ENCODE assay signal across 9 mouse cellular contexts in the genomic region with DNA sequence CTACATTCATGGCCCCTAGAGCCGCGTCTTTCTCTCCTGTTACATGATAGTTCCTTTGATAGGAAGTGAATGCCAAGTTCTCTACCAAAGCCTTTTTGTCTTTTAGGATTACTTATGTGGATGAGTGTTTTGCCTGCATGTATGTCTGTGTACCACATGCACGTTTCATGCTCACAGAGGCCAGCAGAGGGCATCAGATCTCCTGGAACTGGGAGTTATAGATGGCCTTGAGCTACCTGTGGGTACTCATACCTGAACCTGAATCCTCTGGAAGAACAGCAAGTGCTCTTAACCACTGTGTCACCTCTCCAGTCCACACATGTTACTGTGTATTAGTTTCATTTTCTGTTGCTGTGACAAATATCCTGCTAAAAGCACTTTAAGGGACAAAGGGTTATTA. TPM values are rescaled to one million over a fixed set of nuclear protein-coding genes. Genes with fewer than 3 reads are reported as not detected.
DNase-seq lines count a peak whose midpoint lies in the region; ATAC-seq and TF ChIP-seq lines count a peak whose summit lies in the region.
"Had no signal": no experiment of that assay in that cellular context is flagged by ENCODE, and none has a peak within 500 bp of the region (broad histone marks: within the 10 kb centered on the region; RNA-seq: fewer than 3 reads in every experiment).

No protein-coding gene starts in this region.

- 67% methylated on average over 3 of the region's 3 CpGs for WGBS in heart, embryonic 10.5 days
- WGBS in hindbrain, postnatal 0 days = 71% methylated on average over 3 of the region's 3 CpGs

- H3K4me1 ChIP-seq in heart, embryonic 10.5 days = peaks cover 20% of the 10 kb centered on the region
- H3K4me1 ChIP-seq in MEL (ENCODE audit: control insufficient read depth in 1 of 2, insufficient read depth in 2 of 2, low read length in 2 of 2) = peaks cover 6 to 7% of the 10 kb centered on the region in 2 experiments; a peak in 3 of 4 replicates
- H3K4me1 ChIP-seq in hindbrain, postnatal 0 days (ENCODE audit: insufficient read depth, low read length) = 0 out of 2 replicates have a peak, but pooled peaks cover 9% of the 10 kb centered on the region

- H3K9ac ChIP-seq in MEL (ENCODE audit: control insufficient read depth, low read depth, low read length, poor library complexity, severe bottlenecking) = no peak overlapping the region
- no peak overlapping the region for H3K9ac ChIP-seq in hindbrain, postnatal 0 days (replicated peaks; ENCODE audit: low read length)
- H3K9ac ChIP-seq: limb, embryonic 13.5 days had no signal

- TF ChIP-seq RAD21 in MEL (IDR thresholded peaks at IDR 0.05; ENCODE audit: low read depth, low read length) = peak; percentile 48

- no peak overlapping the region for H3K4me2 ChIP-seq in hindbrain, postnatal 0 days (ENCODE audit: low read depth, low read length)
- H3K4me2 ChIP-seq: limb, embryonic 13.5 days had no signal

- H3K9me3 ChIP-seq in heart, embryonic 10.5 days = no peaks in the 10 kb centered on the region
- H3K9me3 ChIP-seq in MEL (replicated peaks; ENCODE audit: insufficient read depth, low read length) = no peaks in the 10 kb centered on the region
- no peaks in the 10 kb centered on the region for H3K9me3 ChIP-seq in hindbrain, postnatal 0 days (ENCODE audit: low read length)
- H3K9me3 ChIP-seq: limb, embryonic 13.5 days had no signal

- H3K79me2 ChIP-seq in MEL (ENCODE audit: control insufficient read depth, insufficient read depth, low read length, poor library complexity) = peaks cover 2% of the 10 kb centered on the region; the same call in 1 of the 2 replicates

- H3K27me3 ChIP-seq in heart, embryonic 10.5 days (ENCODE audit: insufficient read depth, poor library complexity, severe bottlenecking) = peaks cover 22% of the 10 kb centered on the region; the same call in 1 of the 2 replicates
- no peaks in the 10 kb centered on the region for H3K27me3 ChIP-seq in MEL (ENCODE audit: control insufficient read depth in 1 of 2, insufficient read depth in 2 of 2, low read length in 2 of 2)
- H3K27me3 ChIP-seq in hindbrain, postnatal 0 days (ENCODE audit: insufficient read depth, low read length) = no peaks in the 10 kb centered on the region

- peaks cover 72% of the 10 kb centered on the region for H3K36me3 ChIP-seq in heart, embryonic 10.5 days
- H3K36me3 ChIP-seq in MEL (ENCODE audit: control insufficient read depth in 1 of 2, insufficient read depth in 2 of 2, low read length in 2 of 2) = peaks cover 6 to 9% of the 10 kb centered on the region in 2 experiments
- peaks cover 39% of the 10 kb centered on the region for H3K36me3 ChIP-seq in hindbrain, postnatal 0 days (ENCODE audit: insufficient read depth, low read length)

- peak; percentile 68 to 73 (median 68) for TF ChIP-seq CTCF in MEL (IDR thresholded peaks at IDR 0.05 in 2 of 3, conservative IDR thresholded peaks at IDR 0.05 in 1 of 3; ENCODE audit: control insufficient read depth in 1 of 3, insufficient read depth in 1 of 3, low read depth in 2 of 3, low read length in 3 of 3, poor library complexity in 1 of 3, severe bottlenecking in 1 of 3)
- TF ChIP-seq CTCF in hindbrain, postnatal 0 days (IDR thresholded peaks at IDR 0.05; ENCODE audit: low read depth) = peak; percentile 75

- no peak overlapping the region for H3K4me3 ChIP-seq in heart, embryonic 10.5 days
- H3K4me3 ChIP-seq in MEL (ENCODE audit: control insufficient read depth in 1 of 2, insufficient read depth in 1 of 2, low read depth in 2 of 2, low read length in 2 of 2) = no peak overlapping the region
- no peak overlapping the region for H3K4me3 ChIP-seq in hindbrain, postnatal 0 days (ENCODE audit: low read length)
- H3K4me3 ChIP-seq: limb, embryonic 13.5 days had no signal

- DNase-seq in heart, adult 11 months = peak; percentile 91
- no peak for DNase-seq in heart, embryonic 10.5 days (ENCODE audit: low spot score)
- DNase-seq in 416B (ENCODE audit: low read depth) (peak; percentile 56), MEL (ENCODE audit: low read depth, low spot score) (peak; percentile 57)
- peak; percentile 64 for DNase-seq in hindbrain, postnatal 0 days (ENCODE audit: low spot score)
- DNase-seq in retina, embryonic 14.5 days (ENCODE audit: low spot score) = peak; percentile 66
- DNase-seq in layer of hippocampus, postnatal 36 days = no peak

- H3K27ac ChIP-seq in heart, embryonic 10.5 days = no peak overlapping the region
- no peak overlapping the region for H3K27ac ChIP-seq in MEL (ENCODE audit: control insufficient read depth, low read depth, low read length)
- H3K27ac ChIP-seq in hindbrain, postnatal 0 days = no peak overlapping the region
- H3K27ac ChIP-seq: limb, embryonic 13.5 days had no signal

- ATAC-seq in hindbrain, postnatal 0 days = no peak
- no peak for ATAC-seq in megakaryocyte-erythroid progenitor cell, adult 5-6 weeks (replicated peaks; ENCODE audit: low FRiP score, low TSS enrichment, poor library complexity, severe bottlenecking)

- no peak for TF ChIP-seq POLR2A in MEL (IDR thresholded peaks at IDR 0.05; ENCODE audit: control insufficient read depth in 1 of 2, insufficient read depth in 1 of 2, low read depth in 1 of 2, low read length in 2 of 2, poor library complexity in 1 of 2)

- no peak for TF ChIP-seq EP300 in MEL (IDR thresholded peaks at IDR 0.05; ENCODE audit: low read depth in 1 of 2, low read length in 2 of 2)

TF ChIP-seq in MEL, 35 proteins besides CTCF, POLR2A, EP300 and RAD21 (continues in another document):
- TF ChIP-seq SMC3 (IDR thresholded peaks at IDR 0.05; ENCODE audit: low read depth, low read length) (peak; percentile 63), CHD1 (IDR thresholded peaks at IDR 0.05; ENCODE audit: low read depth, low read length) (no peak), SIN3A (IDR thresholded peaks at IDR 0.05; ENCODE audit: low read length) (0 out of 2 replicates have a peak, but pooled peaks have one; percentile 27), GATA1 (IDR thresholded peaks at IDR 0.05; ENCODE audit: low read depth, low read length) (no peak)

RNA-seq across cellular contexts. Expression of gene Abcg4, which starts 4.1 kb away (rescaled TPM):
- 3.4 and 3.9 TPM in 2 replicates for polyA plus RNA-seq in heart, embryonic 10.5 days (2016; fragmentation: Nextera tagmentation; extraction: Ambion mirVana)
- 2.5 and 4.1 TPM in 2 replicates for total RNA-seq in MEL (2012; rRNA removed)
- 10 to 100 TPM in 1 of 2 experiments, not detected in 1; 17.1 TPM for polyA plus RNA-seq in MEL (2012; ENCODE audit: insufficient read depth in 1 of 2, insufficient read length in 2 of 2, low read depth in 1 of 2, low replicate concordance in 2 of 2, missing spikeins in 1 of 2)
- total RNA-seq in hindbrain, postnatal 0 days (2014; rRNA removed) = 59.1 and 69.6 TPM in 2 replicates
- polyA plus RNA-seq in hindbrain, postnatal 0 days (2015; fragmentation: Nextera tagmentation; extraction: Ambion mirVana) = 21.0 and 24.1 TPM in 2 replicates
- total RNA-seq in layer of hippocampus, postnatal 36 days (2021) = 10 to 100 TPM; 63.6 to 73.1 TPM
- total RNA-seq in megakaryocyte-erythroid progenitor cell, adult 5-6 weeks (2014; fragmentation: Nextera tagmentation) = 82.3 and 111 TPM in 2 replicates
- 13.4 TPM in 2 replicates for total RNA-seq in megakaryocyte-erythroid progenitor cell, adult 5-6 weeks (2017)

RNA-seq across cellular contexts. Expression of gene Hinfp, which starts 13.0 kb away (rescaled TPM):
- polyA plus RNA-seq in heart, embryonic 10.5 days (2016; fragmentation: Nextera tagmentation; extraction: Ambion mirVana) = 23.5 and 25.0 TPM in 2 replicates
- total RNA-seq in MEL (2012; rRNA removed) = 14.3 and 16.4 TPM in 2 replicates
- 10 to 100 TPM in 1 of 2 experiments, not detected in 1; 31.3 TPM for polyA plus RNA-seq in MEL (2012; ENCODE audit: insufficient read depth in 1 of 2, insufficient read length in 2 of 2, low read depth in 1 of 2, low replicate concordance in 2 of 2, missing spikeins in 1 of 2)
- 28.4 and 38.6 TPM in 2 replicates for total RNA-seq in hindbrain, postnatal 0 days (2014; rRNA removed)
- 14.8 and 15.2 TPM in 2 replicates for polyA plus RNA-seq in hindbrain, postnatal 0 days (2015; fragmentation: Nextera tagmentation; extraction: Ambion mirVana)
- total RNA-seq in layer of hippocampus, postnatal 36 days (2021) = 10 to 100 TPM; 27.4 to 30.1 TPM
- 25.3 and 43.7 TPM in 2 replicates for total RNA-seq in megakaryocyte-erythroid progenitor cell, adult 5-6 weeks (2014; fragmentation: Nextera tagmentation)
- 11.3 and 16.2 TPM in 2 replicates for total RNA-seq in megakaryocyte-erythroid progenitor cell, adult 5-6 weeks (2017)

RNA-seq across cellular contexts. Expression of gene Nlrx1, which starts 24.1 kb away (rescaled TPM):
- polyA plus RNA-seq in heart, embryonic 10.5 days (2016; fragmentation: Nextera tagmentation; extraction: Ambion mirVana) = 3.1 and 4.7 TPM in 2 replicates
- total RNA-seq in MEL (2012; rRNA removed) = 1.2 and 1.5 TPM in 2 replicates
- polyA plus RNA-seq in MEL (2012; ENCODE audit: insufficient read depth in 1 of 2, insufficient read length in 2 of 2, low read depth in 1 of 2, low replicate concordance in 2 of 2, missing spikeins in 1 of 2) = 1 to 10 TPM in 1 of 2 experiments, not detected in 1; 7.0 TPM
- 5.7 and 12.7 TPM in 2 replicates for total RNA-seq in hindbrain, postnatal 0 days (2014; rRNA removed)
- 5.1 and 6.9 TPM in 2 replicates for polyA plus RNA-seq in hindbrain, postnatal 0 days (2015; fragmentation: Nextera tagmentation; extraction: Ambion mirVana)
- 10 to 100 TPM; 13.5 TPM for total RNA-seq in layer of hippocampus, postnatal 36 days (2021)
- 1.3 and 1.8 TPM in 2 replicates for total RNA-seq in megakaryocyte-erythroid progenitor cell, adult 5-6 weeks (2014; fragmentation: Nextera tagmentation)
- total RNA-seq in megakaryocyte-erythroid progenitor cell, adult 5-6 weeks (2017) = 0.80 and 3.1 TPM in 2 replicates

RNA-seq across cellular contexts. Expression of gene C2cd2l, which starts 27.6 kb away (rescaled TPM):
- 6.9 and 9.5 TPM in 2 replicates for polyA plus RNA-seq in heart, embryonic 10.5 days (2016; fragmentation: Nextera tagmentation; extraction: Ambion mirVana)
- 4.3 and 4.7 TPM in 2 replicates for total RNA-seq in MEL (2012; rRNA removed)
- polyA plus RNA-seq in MEL (2012; ENCODE audit: insufficient read depth in 1 of 2, insufficient read length in 2 of 2, low read depth in 1 of 2, low replicate concordance in 2 of 2, missing spikeins in 1 of 2) = 10 to 100 TPM in 1 of 2 experiments, not detected in 1; 10.9 TPM
- 50.5 and 55.6 TPM in 2 replicates for total RNA-seq in hindbrain, postnatal 0 days (2014; rRNA removed)
- polyA plus RNA-seq in hindbrain, postnatal 0 days (2015; fragmentation: Nextera tagmentation; extraction: Ambion mirVana) = 19.6 and 22.8 TPM in 2 replicates
- 100 to 1,000 TPM; 184 to 198 TPM for total RNA-seq in layer of hippocampus, postnatal 36 days (2021)
- 11.4 and 15.1 TPM in 2 replicates for total RNA-seq in megakaryocyte-erythroid progenitor cell, adult 5-6 weeks (2014; fragmentation: Nextera tagmentation)
- total RNA-seq in megakaryocyte-erythroid progenitor cell, adult 5-6 weeks (2017) = 4.0 and 6.9 TPM in 2 replicates

RNA-seq across cellular contexts. Expression of gene Dpagt1, which starts 33.3 kb away (rescaled TPM):
- 35.2 and 36.6 TPM in 2 replicates for polyA plus RNA-seq in heart, embryonic 10.5 days (2016; fragmentation: Nextera tagmentation; extraction: Ambion mirVana)
- total RNA-seq in MEL (2012; rRNA removed) = 12.7 and 14.9 TPM in 2 replicates
- polyA plus RNA-seq in MEL (2012; ENCODE audit: insufficient read depth in 1 of 2, insufficient read length in 2 of 2, low read depth in 1 of 2, low replicate concordance in 2 of 2, missing spikeins in 1 of 2) = 10 to 100 TPM in 1 of 2 experiments, not detected in 1; 43.5 TPM
- total RNA-seq in hindbrain, postnatal 0 days (2014; rRNA removed) = 16.4 and 24.6 TPM in 2 replicates
- 30.9 and 34.9 TPM in 2 replicates for polyA plus RNA-seq in hindbrain, postnatal 0 days (2015; fragmentation: Nextera tagmentation; extraction: Ambion mirVana)
- total RNA-seq in layer of hippocampus, postnatal 36 days (2021) = 10 to 100 TPM; 14.5 to 15.9 TPM
- total RNA-seq in megakaryocyte-erythroid progenitor cell, adult 5-6 weeks (2014; fragmentation: Nextera tagmentation) = 31.0 and 35.5 TPM in 2 replicates
- 7.9 and 10.1 TPM in 2 replicates for total RNA-seq in megakaryocyte-erythroid progenitor cell, adult 5-6 weeks (2017)

Comparison
In these comparisons a context has a peak if more than half of its experiments do, and no peak if none do; other contexts are left out.
1. DNase-seq: peak in heart, adult 11 months (single experiment), 416B (single experiment), MEL (single experiment), hindbrain, postnatal 0 days (single experiment) and retina, embryonic 14.5 days (single experiment); none in heart, embryonic 10.5 days (single experiment) and layer of hippocampus, postnatal 36 days (0 of 2).